Mouse (Mus musculus) intestine, embryonic 15.5 days (tissue): ENCODE measurements around the gene Pip4k2a. TPM values are rescaled to one million over a fixed set of nuclear protein-coding genes. Genes with fewer than 3 reads are reported as not detected.
"Not testable (repeated sequence)": the region's sequence is repeated elsewhere in the genome, so short reads cannot be mapped to it uniquely, and the experiment has no call there.

Source experiments
- ATAC-seq: fragments of 200-750 bp; cut with Nextera tagmentation; 2 replicates; pipeline ENCODE4 v1.8.0; 2017; ENCODE audit warnings: moderate TSS enrichment, moderate library complexity
- H3K27ac ChIP-seq: fragments of 300-500 bp; sonication (generic); 2 replicates; pipeline ENCODE4 v1.5.1; 2015; ENCODE audit warnings: mild to moderate bottlenecking, inconsistent platforms
- H3K27me3 ChIP-seq: fragments of 300-500 bp; sonication (generic); replicated peaks from 2 replicates; pipeline ENCODE4 v1.6.1; 2015; ENCODE audit warnings: inconsistent platforms
- H3K36me3 ChIP-seq: fragments of 300-500 bp; sonication (generic); 2 replicates; pipeline ENCODE4 v1.6.1; 2015; ENCODE audit warnings: inconsistent platforms
- H3K4me1 ChIP-seq: fragments of 300-500 bp; sonication (generic); replicated peaks from 2 replicates; pipeline ENCODE4 v1.6.1; 2015; ENCODE audit warnings: inconsistent platforms
- H3K4me2 ChIP-seq: fragments of 300-500 bp; sonication (generic); replicated peaks from 2 replicates; pipeline ENCODE4 v1.6.1; 2015; ENCODE audit warnings: mild to moderate bottlenecking, inconsistent platforms
- H3K4me3 ChIP-seq: fragments of 300-500 bp; sonication (generic); replicated peaks from 2 replicates; pipeline ENCODE4 v1.5.1; 2015; ENCODE audit warnings: inconsistent platforms
- H3K9ac ChIP-seq: fragments of 300-500 bp; sonication (generic); 2 replicates; pipeline ENCODE4 v1.6.1; 2015; ENCODE audit warnings: inconsistent platforms
- H3K9me3 ChIP-seq: fragments of 300-500 bp; sonication (generic); 2 replicates; pipeline ENCODE4 v1.6.1; 2016; ENCODE audit warnings: inconsistent platforms
- WGBS: fragments of 180-500 bp; shearing (Covaris S2); methylation state at CpG from one replicate; pipeline ENCODE4 v1.1.7; 2015; 5-methylcytosine and 5-hydroxymethylcytosine counted together
- polyA plus RNA-seq: library from polyadenylated mRNA; unstranded; fragments of >200 nt; fragmentation: Nextera tagmentation; extraction: Ambion mirVana; gene quantifications from 2 replicates; pipeline ENCODE4 v1.2.1, GENCODE M21; 2015

The Pip4k2a gene
- 8.9 and 9.2 TPM in 2 replicates for polyA plus RNA-seq

DNA sequence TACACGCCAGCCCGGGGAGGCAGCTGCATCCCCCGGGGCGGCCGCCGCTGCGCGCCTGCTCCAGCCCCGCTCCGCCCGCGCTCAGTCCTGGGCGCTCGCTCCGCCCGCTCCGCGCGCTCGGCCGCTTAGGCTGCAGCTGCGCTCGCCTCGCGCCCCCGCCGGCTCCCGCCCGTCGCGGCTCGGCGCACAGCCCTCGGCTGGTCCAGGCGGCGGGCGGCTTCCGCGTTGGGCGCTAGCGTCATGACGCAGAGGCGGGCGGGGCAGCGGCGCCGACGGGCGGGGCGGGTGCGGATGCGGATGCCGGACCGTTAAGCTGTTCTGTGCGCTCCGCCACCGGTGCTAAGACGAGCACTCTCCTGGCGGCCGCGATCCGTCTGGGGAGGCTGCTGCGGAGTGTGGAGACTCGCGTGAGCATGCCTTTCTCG is at the start of gene Pip4k2a, which contains the start of gene 4930426L09Rik:
TSS of gene Pip4k2a (minus strand) at position 73 of the 425 bp plus-strand sequence.
TSS of gene 4930426L09Rik (plus strand) at position 290 of the 425 bp plus-strand sequence.
- peak within 1 kb of the TSS; percentile 92 for H3K4me2 ChIP-seq
- H3K9me3 ChIP-seq: no peaks in the 10 kb centered on the region
- 0 out of 2 replicates have a peak, but pooled peaks cover 8% of the 10 kb centered on the region for H3K4me1 ChIP-seq
- H3K36me3 ChIP-seq: no peaks in the 10 kb centered on the region
- H3K4me3 ChIP-seq: peak within 1 kb of the TSS; percentile 83
- 0% methylated on average over 65 of the region's 66 CpGs for WGBS
- ATAC-seq: peak; percentile 98
- H3K9ac ChIP-seq: peak within 1 kb of the TSS; percentile 80
- H3K27ac ChIP-seq: peak within 1 kb of the TSS; percentile 95
- no peaks in the 10 kb centered on the region for H3K27me3 ChIP-seq

DNA sequence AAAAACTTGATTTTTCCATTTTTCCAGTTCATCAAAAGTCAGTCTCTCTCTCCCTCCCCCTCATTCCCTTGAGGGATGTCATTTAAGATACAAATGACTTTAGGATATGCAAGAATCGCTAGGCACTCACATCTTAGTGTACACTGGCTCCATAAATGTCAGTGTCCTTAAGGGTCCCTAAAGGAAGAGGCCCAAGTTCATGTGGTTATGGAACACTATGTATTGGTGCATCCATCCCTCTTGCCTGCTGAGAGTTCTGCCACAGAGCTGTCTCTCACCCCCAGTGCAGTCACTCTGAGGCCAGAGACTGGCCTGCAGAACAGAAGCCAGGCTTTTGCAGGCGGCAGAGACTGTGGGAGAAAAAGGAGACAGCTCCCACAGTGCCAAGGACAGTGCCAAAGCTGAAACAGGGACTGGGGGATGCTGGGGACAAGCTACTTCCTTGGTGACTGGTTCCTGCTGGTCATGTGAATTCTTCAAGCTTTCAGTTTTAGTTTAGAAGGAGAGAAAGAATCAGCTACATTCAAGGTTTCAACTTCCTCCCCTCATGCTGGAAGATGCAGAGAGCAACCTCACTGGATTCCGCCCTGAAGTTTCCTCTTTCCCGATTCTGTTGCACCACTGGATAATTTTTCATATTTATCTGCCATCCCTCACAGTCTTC is 40.1 kb upstream of the Pip4k2a start:
- Histone ChIP-seq H3K4me3 (no peak overlapping the region), H3K4me1 (0 out of 2 replicates have a peak, but pooled peaks cover 2% of the 10 kb centered on the region), H3K9ac (no peak overlapping the region), H3K36me3 (no peaks in the 10 kb centered on the region), H3K9me3 (no peaks in the 10 kb centered on the region), H3K27ac (peak overlapping the region; percentile 69), H3K4me2 (no peak overlapping the region), H3K27me3 (no peaks in the 10 kb centered on the region)
- no peak for ATAC-seq
- WGBS: 51% methylated on average over 4 of the region's 4 CpGs

DNA sequence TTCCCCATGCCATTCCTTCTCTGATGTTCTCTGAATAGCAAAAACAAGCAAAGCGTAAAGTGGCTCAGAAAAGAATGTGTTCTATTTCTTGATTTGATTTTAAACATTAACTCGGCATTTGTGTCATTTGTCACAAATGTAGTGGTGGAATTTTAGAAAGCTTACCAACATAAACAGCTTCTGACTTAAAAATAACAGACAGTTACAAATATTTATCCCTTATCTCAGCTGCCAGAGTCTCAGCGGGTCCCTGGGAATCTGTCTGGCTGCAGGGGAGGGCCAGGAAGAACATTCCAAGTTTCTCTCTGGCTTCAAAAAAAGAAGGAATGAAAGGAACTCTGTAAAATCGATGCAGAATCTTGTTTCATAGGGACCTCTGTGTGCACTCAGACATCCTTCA is 39.5 kb upstream of the Pip4k2a start:
- H3K4me3 ChIP-seq: no peak overlapping the region
- H3K27ac ChIP-seq: no peak overlapping the region
- H3K36me3 ChIP-seq: no peaks in the 10 kb centered on the region
- no peak overlapping the region for H3K4me2 ChIP-seq
- 26% methylated on average over 4 of the region's 4 CpGs for WGBS
- ATAC-seq: no peak
- H3K9ac ChIP-seq: no peak overlapping the region
- 0 out of 2 replicates have a peak, but pooled peaks cover 2% of the 10 kb centered on the region for H3K4me1 ChIP-seq
- H3K27me3 ChIP-seq: no peaks in the 10 kb centered on the region
- H3K9me3 ChIP-seq: no peaks in the 10 kb centered on the region

DNA sequence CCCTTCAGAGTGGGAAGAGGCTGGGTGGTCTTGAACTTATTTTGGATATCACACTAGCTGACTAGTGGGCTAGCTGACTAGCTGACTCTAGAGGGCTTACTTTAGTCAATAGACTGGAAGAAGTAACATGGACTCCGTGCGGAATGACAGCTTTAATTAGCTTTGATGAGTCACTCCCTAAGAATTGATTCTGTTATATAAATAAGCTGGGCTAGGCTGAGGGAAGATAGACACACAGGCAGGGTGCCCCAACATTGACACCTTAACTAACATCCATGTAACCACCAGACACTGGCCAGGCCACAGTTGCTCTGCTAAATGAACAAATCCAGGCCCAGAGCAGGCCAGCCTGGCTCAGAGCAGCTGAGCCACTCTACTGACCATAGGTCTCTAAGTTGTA is 26.9 kb upstream of the Pip4k2a start:
- H3K9ac ChIP-seq: no peak overlapping the region
- no peaks in the 10 kb centered on the region for H3K27me3 ChIP-seq
- 59% methylated on average over 2 of the region's 2 CpGs for WGBS
- H3K36me3 ChIP-seq: no peaks in the 10 kb centered on the region
- no peak overlapping the region for H3K4me2 ChIP-seq
- H3K4me3 ChIP-seq: no peak overlapping the region
- no peak overlapping the region for H3K27ac ChIP-seq
- H3K9me3 ChIP-seq: no peaks in the 10 kb centered on the region
- no peak for ATAC-seq
- H3K4me1 ChIP-seq: no peaks in the 10 kb centered on the region

DNA sequence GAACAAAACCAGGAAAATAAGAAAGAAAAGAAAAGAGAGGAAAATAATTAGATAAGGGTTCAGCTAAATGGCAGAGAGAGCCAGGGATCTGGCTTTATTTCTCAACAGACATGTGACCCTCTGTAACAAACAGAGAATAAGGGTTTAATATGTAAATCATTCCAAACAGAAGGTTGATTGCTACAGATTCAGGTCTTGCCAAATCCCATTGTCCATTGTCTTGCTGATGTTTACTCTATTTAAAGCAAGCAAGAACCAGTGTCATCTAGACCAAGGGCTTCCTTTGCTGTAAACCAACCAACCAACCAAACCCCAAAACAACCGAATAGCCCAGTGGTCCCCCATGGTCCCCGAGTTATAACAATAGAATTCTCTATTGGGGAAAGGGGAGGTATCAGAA is 20.1 kb upstream of the Pip4k2a start:
- H3K4me1 ChIP-seq: no peaks in the 10 kb centered on the region
- H3K4me3 ChIP-seq: no peak overlapping the region
- no peak overlapping the region for H3K9ac ChIP-seq
- H3K27ac ChIP-seq: no peak overlapping the region
- WGBS: 64% methylated on average over 2 of the region's 2 CpGs
- no peaks in the 10 kb centered on the region for H3K36me3 ChIP-seq
- ATAC-seq: no peak
- no peaks in the 10 kb centered on the region for H3K9me3 ChIP-seq
- H3K4me2 ChIP-seq: no peak overlapping the region
- no peaks in the 10 kb centered on the region for H3K27me3 ChIP-seq

DNA sequence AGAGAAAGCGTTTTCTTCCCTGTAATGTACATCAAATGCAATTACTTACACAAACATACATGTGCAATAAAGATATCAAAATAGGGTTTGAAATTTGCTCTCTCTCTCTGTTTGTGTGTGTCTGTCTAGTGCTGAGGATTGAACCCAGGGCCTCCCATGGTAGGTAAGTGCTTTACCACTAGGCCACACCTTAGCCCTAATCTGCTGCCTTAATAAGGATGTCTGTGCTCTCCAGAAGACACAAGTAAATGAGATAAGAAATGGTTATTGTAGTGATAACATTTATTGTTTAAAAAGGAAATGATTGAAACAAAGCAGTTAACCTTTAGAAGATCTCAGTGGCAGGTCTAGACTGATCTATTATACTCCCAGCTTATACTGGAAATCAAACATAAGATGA is 18.9 kb upstream of the Pip4k2a start:
- no peak overlapping the region for H3K9ac ChIP-seq
- H3K4me2 ChIP-seq: no peak overlapping the region
- WGBS: 44% methylated on average over 1 of the region's 1 CpGs
- no peaks in the 10 kb centered on the region for H3K9me3 ChIP-seq
- ATAC-seq: no peak; the same call in 1 of the 2 replicates
- H3K27ac ChIP-seq: no peak overlapping the region
- no peak overlapping the region for H3K4me3 ChIP-seq
- no peaks in the 10 kb centered on the region for H3K4me1 ChIP-seq
- H3K36me3 ChIP-seq: no peaks in the 10 kb centered on the region
- no peaks in the 10 kb centered on the region for H3K27me3 ChIP-seq

DNA sequence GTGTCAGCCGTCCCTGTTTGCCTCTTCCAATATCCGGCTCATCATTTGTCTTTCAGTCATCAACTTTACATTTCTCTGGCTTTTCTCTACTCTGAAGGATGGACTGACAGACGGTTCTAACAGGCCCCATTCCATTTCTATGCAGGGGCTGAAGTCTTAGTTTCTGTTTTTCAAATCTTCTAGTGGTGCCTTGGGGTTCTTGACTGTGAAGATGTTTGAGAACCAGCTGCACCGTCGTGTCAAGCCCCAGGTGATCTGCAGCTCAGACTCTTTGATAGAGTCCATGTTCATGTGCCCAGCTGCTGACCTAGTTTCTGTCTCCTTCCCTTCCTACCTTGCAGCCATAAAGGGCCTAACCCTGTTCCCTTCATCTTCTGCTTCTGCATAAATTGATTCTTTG is 18.4 kb upstream of the Pip4k2a start:
- no peak for ATAC-seq
- H3K4me2 ChIP-seq: no peak overlapping the region
- H3K4me3 ChIP-seq: no peak overlapping the region
- no peaks in the 10 kb centered on the region for H3K36me3 ChIP-seq
- 75% methylated on average over 5 of the region's 5 CpGs for WGBS
- H3K9ac ChIP-seq: no peak overlapping the region
- no peaks in the 10 kb centered on the region for H3K4me1 ChIP-seq
- no peak overlapping the region for H3K27ac ChIP-seq
- H3K9me3 ChIP-seq: no peaks in the 10 kb centered on the region
- no peaks in the 10 kb centered on the region for H3K27me3 ChIP-seq

DNA sequence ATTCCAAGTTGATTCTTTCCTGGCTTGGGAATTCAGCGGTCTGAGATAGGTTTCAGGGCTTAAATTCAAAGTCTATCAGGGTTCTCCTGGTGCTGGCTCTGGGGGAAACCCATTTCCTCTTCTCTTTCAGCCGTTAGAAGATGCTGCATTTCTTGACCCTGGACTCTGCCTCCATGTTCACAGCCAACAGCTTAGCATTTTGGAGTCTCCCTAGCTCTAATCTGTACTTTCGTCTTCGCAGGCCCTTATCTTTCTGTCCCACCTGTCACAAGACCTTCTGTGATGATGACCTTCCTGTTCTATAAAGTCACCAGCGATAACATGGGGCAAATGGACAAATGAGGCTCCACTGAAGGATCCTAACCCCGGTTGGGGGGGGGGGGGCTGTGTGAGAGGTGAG is 13.5 kb upstream of the Pip4k2a start:
- WGBS: 76% methylated on average over 6 of the region's 6 CpGs
- Histone ChIP-seq H3K9me3 (no peaks in the 10 kb centered on the region), H3K27me3 (no peaks in the 10 kb centered on the region), H3K9ac (no peak overlapping the region), H3K27ac (no peak overlapping the region), H3K36me3 (no peaks in the 10 kb centered on the region), H3K4me1 (no peaks in the 10 kb centered on the region), H3K4me2 (no peak overlapping the region), H3K4me3 (no peak overlapping the region)
- ATAC-seq: peak; percentile 47; the same call in 1 of the 2 replicates

DNA sequence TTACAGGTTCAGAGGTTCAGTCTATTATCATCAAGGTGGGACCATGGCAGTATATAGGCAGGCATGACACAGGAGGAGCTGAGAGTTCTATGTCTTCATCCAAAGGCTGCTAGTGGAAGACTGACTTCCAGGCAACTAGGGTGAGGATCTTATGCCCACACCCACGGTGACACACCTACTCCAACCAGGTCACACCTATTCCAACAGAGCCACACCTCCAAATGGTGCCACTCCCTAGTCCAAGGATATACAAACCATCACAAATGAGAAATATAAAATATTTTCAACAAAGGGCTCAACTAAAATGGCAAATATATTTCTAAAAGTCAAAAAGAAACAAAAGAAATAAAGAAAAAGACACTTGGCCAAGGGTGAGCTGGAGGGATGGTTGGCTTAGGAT is 12.6 kb upstream of the Pip4k2a start:
- ATAC-seq, H3K4me2 ChIP-seq, H3K9ac ChIP-seq, H3K27me3 ChIP-seq, H3K4me3 ChIP-seq, H3K36me3 ChIP-seq, H3K9me3 ChIP-seq, H3K4me1 ChIP-seq, H3K27ac ChIP-seq: not testable (repeated sequence)
- WGBS: 56% methylated on average over 1 of the region's 1 CpGs

DNA sequence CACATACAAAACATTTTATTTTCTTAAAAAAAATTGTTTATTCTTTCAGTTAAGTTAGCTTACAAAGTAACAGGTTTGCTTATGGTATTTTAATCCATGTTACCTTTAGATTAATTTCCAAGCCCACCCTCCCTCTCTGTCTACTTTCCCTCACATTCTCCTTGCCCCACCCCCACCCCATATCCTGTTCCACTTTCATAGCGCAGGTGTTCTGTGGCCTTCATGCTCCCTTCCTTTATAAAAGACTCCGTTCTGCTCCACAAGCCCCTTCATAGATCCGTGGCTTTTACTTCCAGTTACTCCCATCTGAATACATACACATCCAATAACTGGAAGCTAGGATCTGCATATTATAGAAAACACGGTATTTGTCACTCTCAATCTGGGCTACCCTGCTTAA is 9.7 kb upstream of the Pip4k2a start:
- H3K27ac ChIP-seq: no peak overlapping the region
- no peak overlapping the region for H3K4me3 ChIP-seq
- 75% methylated on average over 4 of the region's 4 CpGs for WGBS
- no peaks in the 10 kb centered on the region for H3K9me3 ChIP-seq
- H3K9ac ChIP-seq: no peak overlapping the region
- H3K4me2 ChIP-seq: no peak overlapping the region
- no peaks in the 10 kb centered on the region for H3K36me3 ChIP-seq
- H3K27me3 ChIP-seq: no peaks in the 10 kb centered on the region
- no peaks in the 10 kb centered on the region for H3K4me1 ChIP-seq
- no peak for ATAC-seq

DNA sequence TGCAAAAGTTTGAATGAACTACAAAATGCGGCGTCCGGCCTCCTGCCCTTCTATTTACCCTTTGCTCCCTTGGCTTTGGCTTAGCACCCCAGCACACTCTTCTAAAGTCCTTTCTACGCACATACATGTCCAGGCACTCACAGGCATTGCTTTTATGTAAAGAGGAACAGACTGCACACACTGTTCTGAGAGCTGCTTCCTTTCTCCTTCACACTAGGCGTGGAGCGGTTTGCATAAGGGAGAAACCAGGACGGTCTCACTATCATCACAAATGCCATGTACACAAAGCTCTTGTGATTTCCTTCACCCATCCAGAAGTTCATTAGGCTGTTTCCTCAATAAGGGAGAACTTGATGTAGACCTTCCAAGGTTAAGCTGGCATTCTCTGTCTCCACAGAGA is 8.2 kb upstream of the Pip4k2a start:
- Histone ChIP-seq H3K4me3 (no peak overlapping the region), H3K27ac (no peak overlapping the region), H3K4me2 (no peak overlapping the region), H3K4me1 (no peaks in the 10 kb centered on the region), H3K27me3 (no peaks in the 10 kb centered on the region), H3K9ac (no peak overlapping the region), H3K9me3 (no peaks in the 10 kb centered on the region), H3K36me3 (no peaks in the 10 kb centered on the region)
- 87% methylated on average over 7 of the region's 7 CpGs for WGBS
- ATAC-seq: no peak

DNA sequence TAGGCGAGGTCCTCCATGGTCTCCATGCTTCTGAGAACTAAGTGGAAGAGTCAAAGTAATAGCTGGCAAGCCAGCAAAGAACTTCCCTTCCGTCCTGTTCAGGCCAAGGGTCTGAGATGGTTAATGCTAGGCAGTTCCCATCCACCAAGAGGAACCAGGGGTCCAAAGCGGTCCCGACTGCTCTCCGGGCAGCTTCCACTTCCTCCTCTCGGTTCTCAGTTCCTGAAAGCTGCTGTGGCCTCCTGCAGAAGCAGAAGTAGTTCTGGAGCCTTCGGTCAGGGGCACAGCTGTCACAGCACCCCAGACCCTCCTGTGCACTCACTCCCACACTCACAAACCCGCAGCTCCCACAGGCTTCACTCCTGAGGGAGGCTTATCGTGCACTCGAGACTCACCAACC is 6.9 kb upstream of the Pip4k2a start:
- Histone ChIP-seq H3K27me3 (no peaks in the 10 kb centered on the region), H3K4me1 (no peaks in the 10 kb centered on the region), H3K4me3 (no peak overlapping the region), H3K4me2 (no peak overlapping the region), H3K36me3 (no peaks in the 10 kb centered on the region), H3K9ac (no peak overlapping the region), H3K27ac (no peak overlapping the region), H3K9me3 (no peaks in the 10 kb centered on the region)
- 81% methylated on average over 10 of the region's 10 CpGs for WGBS
- no peak for ATAC-seq

DNA sequence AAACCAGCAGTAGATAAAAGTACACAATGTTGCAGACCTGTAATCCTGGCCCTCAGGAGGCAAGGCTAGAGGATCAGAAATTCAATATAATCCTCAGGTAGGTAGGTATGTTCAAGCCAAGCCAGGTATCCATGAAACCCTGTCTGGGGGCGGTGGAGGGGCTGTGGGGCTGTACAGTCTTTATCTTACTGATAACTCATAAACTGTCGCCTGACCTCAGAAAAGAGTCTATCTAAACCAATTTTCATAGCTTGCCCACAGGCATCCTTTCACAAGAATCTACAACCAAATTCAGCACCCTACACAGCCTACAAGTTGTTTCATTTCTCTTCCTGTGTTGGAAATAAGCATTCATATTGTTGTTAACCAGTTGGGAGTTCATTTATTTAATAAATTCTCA is 1.5 kb upstream of the Pip4k2a start:
- Histone ChIP-seq H3K4me2 (no peak overlapping the region), H3K27me3 (no peaks in the 10 kb centered on the region), H3K36me3 (no peaks in the 10 kb centered on the region), H3K27ac (no peak overlapping the region), H3K4me3 (no peak overlapping the region), H3K9me3 (no peaks in the 10 kb centered on the region), H3K4me1 (0 out of 2 replicates have a peak, but pooled peaks cover 5% of the 10 kb centered on the region), H3K9ac (no peak overlapping the region)
- ATAC-seq: no peak
- 87% methylated on average over 2 of the region's 2 CpGs for WGBS
